Mouse (Mus musculus) stomach, adult 2 months (tissue): ENCODE measurements around the gene Olfr1238. TPM values are rescaled to one million over a fixed set of nuclear protein-coding genes. Genes with fewer than 3 reads are reported as not detected.

Source experiments
- polyA plus RNA-seq: library from polyadenylated mRNA; depleted of rRNA; stranded (reverse); fragments of >200 nt; gene quantifications from 2 replicates; pipeline ENCODE4 v1.2.3, GENCODE M21; 2012; rRNA removed

Olfr1238 gene
- not detected in 2 replicates for polyA plus RNA-seq

GRCm38 (mm10) chr2:89409576-89409975, at the start of gene Olfr1238:
TSS of gene Olfr1238 (minus strand) at chr2:89409676.

GRCm38 (mm10) chr2:89442900-89443299, 33.4 kb upstream of the Olfr1238 start, which contains the start of gene Olfr1240:
TSS of gene Olfr1240 (minus strand) at chr2:89443000.

GRCm38 (mm10) chr2:89420307-89420706, 10.8 kb upstream of the Olfr1238 start, which contains the start of gene Olfr1239:
TSS of gene Olfr1239 (minus strand) at chr2:89420407.

GRCm38 (mm10) chr2:89364765-89365164, 44.7 kb downstream of the Olfr1238 start, which contains the start of gene Olfr1234:
TSS of gene Olfr1234 (minus strand) at chr2:89364865.

Other genes starting within 250 kb of the Olfr1238 start
- not detected in 2 replicates for gene Olfr1224-ps1, start 245.6 kb downstream of the Olfr1238 start, polyA plus RNA-seq
- gene Olfr1225, start 235.0 kb downstream of the Olfr1238 start, polyA plus RNA-seq: not detected in 2 replicates
- not detected in 2 replicates for gene Olfr1226, start 209.6 kb downstream of the Olfr1238 start, polyA plus RNA-seq
- gene Olfr1228, start 155.6 kb downstream of the Olfr1238 start, polyA plus RNA-seq: not detected in 2 replicates
- gene Olfr1229, start 121.7 kb downstream of the Olfr1238 start, polyA plus RNA-seq: not detected in 2 replicates
- not detected in 2 replicates for gene Olfr1230, start 112.4 kb downstream of the Olfr1238 start, polyA plus RNA-seq
- gene Olfr1231, start 102.6 kb downstream of the Olfr1238 start, polyA plus RNA-seq: not detected in 2 replicates
- gene Olfr1232, start 80.0 kb downstream of the Olfr1238 start, polyA plus RNA-seq: not detected in 2 replicates
- not detected in 2 replicates for gene Olfr1233, start 67.3 kb downstream of the Olfr1238 start, polyA plus RNA-seq
- gene Olfr1234, start 44.8 kb downstream of the Olfr1238 start, polyA plus RNA-seq: not detected in 2 replicates
- gene Olfr1239, start 10.7 kb upstream of the Olfr1238 start, polyA plus RNA-seq: not detected in 2 replicates
- not detected in 2 replicates for gene Olfr1240, start 33.3 kb upstream of the Olfr1238 start, polyA plus RNA-seq
- not detected in 2 replicates for gene Olfr1241, start 77.5 kb upstream of the Olfr1238 start, polyA plus RNA-seq
- gene Olfr1242, start 88.7 kb upstream of the Olfr1238 start, polyA plus RNA-seq: not detected in 2 replicates
- gene Olfr1243, start 121.8 kb upstream of the Olfr1238 start, polyA plus RNA-seq: not detected in 2 replicates
- gene Olfr1245, start 168.8 kb upstream of the Olfr1238 start, polyA plus RNA-seq: not detected in 2 replicates
- gene Olfr1246, start 183.5 kb upstream of the Olfr1238 start, polyA plus RNA-seq: not detected in 2 replicates
- not detected in 2 replicates for gene Olfr1247, start 204.5 kb upstream of the Olfr1238 start, polyA plus RNA-seq
- gene Olfr1248, start 208.6 kb upstream of the Olfr1238 start, polyA plus RNA-seq: not detected in 2 replicates
- not detected in 2 replicates for gene Olfr1249, start 225.3 kb upstream of the Olfr1238 start, polyA plus RNA-seq